Comparison of ENCODE assay signal across 23 mouse cellular contexts in the genomic region with DNA sequence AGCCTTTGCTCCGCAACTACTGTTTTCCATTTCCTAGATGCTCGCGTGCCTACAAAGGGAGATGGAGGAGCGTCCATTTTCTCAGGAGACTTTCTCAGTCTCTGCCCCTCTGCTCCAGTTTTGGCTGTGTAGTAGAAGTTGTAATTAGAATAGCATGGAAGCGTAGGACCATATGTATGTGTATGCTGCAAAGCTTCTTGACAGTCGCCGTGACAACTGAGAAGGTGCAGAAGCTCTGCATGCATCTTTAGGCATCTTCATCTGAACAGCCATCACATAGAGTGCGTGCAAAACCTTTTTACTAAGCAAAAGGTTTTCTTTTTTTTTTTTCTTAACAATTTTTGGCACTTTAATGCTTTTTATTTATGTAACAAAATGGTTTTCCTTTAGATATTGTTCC.
"Had no signal": no experiment of that assay in that cellular context is flagged by ENCODE, and none has a peak within 500 bp of the region (broad histone marks: within the 10 kb centered on the region; RNA-seq: fewer than 3 reads in every experiment).

No protein-coding gene starts in this region.

- H3K4me2 ChIP-seq: kidney, embryonic 15.5 days; limb, embryonic 13.5 days; liver, embryonic 12.5 days; liver, embryonic 15.5 days; lung, embryonic 15.5 days; midbrain, embryonic 11.5 days; stomach, embryonic 15.5 days had no signal

- H3K36me3 ChIP-seq: kidney, embryonic 15.5 days; limb, embryonic 10.5 days; limb, embryonic 13.5 days; liver, embryonic 12.5 days; liver, embryonic 15.5 days; lung, embryonic 15.5 days; stomach, embryonic 15.5 days had no signal

- H3K9ac ChIP-seq: kidney, embryonic 15.5 days; limb, embryonic 13.5 days; liver, embryonic 12.5 days; liver, embryonic 15.5 days; lung, embryonic 15.5 days; stomach, embryonic 15.5 days had no signal

- H3K27ac ChIP-seq: kidney, embryonic 15.5 days; left cerebral cortex, adult 2 months; limb, embryonic 10.5 days; limb, embryonic 13.5 days; lung, embryonic 15.5 days; stomach, embryonic 15.5 days had no signal

- DNase-seq: kidney, adult 8-10 months; kidney, postnatal 10 days; kidney, postnatal 36 days; layer of hippocampus, postnatal 36 days; liver; lung, adult 18-20 months; lung, postnatal 10 days; lung, postnatal 36 days; midbrain, embryonic 14.5 days; right cerebral cortex, adult 18-20 months; spleen, adult 18-20 months; thymus, adult 18-20 months; thymus, postnatal 36 days had no signal

- H3K27me3 ChIP-seq: kidney, embryonic 15.5 days; limb, embryonic 13.5 days; liver, embryonic 12.5 days; liver, embryonic 15.5 days; lung, embryonic 15.5 days; stomach, embryonic 15.5 days had no signal

- ATAC-seq: intestine, postnatal 0 days; liver, embryonic 12.5 days had no signal

- H3K4me3 ChIP-seq: kidney, embryonic 15.5 days; left cerebral cortex, adult 2 months; limb, embryonic 10.5 days; limb, embryonic 13.5 days; liver, embryonic 12.5 days; liver, embryonic 15.5 days; lung, embryonic 15.5 days; stomach, embryonic 15.5 days had no signal

- H3K9me3 ChIP-seq: limb, embryonic 10.5 days; limb, embryonic 13.5 days; liver, embryonic 12.5 days; liver, embryonic 15.5 days; lung, embryonic 15.5 days; stomach, embryonic 15.5 days had no signal

- H3K4me1 ChIP-seq: kidney, embryonic 15.5 days; limb, embryonic 10.5 days; limb, embryonic 13.5 days; liver, embryonic 15.5 days; lung, embryonic 15.5 days; stomach, embryonic 15.5 days had no signal
